Mouse (Mus musculus) embryo, embryonic 10 days (tissue): Measurements from ENCODE around the gene Fsd2.

Source experiments
- DNase-seq: peaks from one replicate; pipeline ENCODE4 v3.0.0-alpha.2; 2015; ENCODE audit warnings: low spot score

Fsd2 gene

DNA sequence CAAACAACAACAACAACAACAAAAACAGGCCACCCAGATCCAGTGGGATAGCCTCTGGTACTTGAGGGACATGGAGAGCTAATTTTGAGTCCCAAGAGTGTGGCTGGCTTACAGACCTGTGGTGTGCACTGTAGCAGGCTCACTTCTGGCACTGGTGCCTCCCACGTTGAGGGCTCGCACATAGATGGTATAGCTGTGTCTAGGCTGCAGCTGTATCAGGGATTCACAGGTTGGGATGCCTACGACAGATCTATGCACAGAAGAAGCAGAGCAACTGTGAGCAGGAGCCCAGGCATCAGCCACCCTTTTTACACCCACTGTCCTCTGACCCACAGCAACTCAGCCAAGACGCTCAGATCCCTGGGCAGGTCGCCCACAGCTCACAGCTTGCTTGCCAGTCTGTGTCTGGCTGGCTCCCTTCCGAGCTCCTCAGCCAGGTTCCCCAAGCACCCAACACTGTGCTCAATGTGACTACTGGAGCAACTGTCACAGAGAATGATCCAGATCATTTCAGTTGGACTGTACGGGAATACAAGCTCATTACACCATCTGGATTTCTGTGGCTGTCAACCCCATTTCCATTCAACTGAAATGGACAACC is 24.7 kb downstream of the Fsd2 start:
- DNase-seq: no peak

DNA sequence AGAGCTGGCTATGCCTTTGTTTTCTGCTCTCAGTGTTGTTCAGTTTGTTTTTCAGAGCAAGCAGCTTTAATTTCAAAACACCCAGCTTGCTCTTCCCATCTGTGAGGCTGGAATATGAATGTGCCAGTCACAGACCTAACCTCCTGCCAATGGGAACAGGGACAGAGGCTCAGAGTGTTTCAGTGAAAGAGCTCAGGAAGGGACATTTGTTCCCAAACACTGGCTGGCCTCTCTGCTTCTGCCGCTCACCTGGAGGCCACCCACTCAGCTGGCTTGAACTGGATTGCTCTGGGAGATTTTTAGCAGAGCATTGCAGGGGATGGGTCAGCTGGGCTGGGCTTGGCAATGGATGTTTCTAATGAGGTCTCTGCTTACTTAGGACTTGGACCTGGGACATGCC is 25.7 kb downstream of the Fsd2 start:
- no peak for DNase-seq

DNA sequence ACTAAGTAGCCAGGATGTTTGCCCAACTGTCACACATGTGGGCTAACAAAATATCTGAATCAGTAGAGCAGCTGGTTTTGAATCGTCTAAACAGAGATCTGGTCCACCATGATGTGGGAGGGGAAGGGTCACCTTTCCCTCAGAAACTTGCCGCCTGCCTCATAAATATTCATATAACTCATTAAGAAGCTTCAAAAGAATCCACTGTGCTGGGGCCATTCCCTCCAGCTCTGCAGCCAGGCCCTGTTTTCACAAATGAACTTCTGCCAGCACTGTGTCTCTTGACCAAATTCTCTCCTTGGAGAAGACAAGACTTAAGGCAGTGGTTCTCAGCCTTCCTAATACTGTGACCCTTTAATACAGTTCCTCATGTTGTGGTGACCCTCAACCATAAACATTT is 27.2 kb downstream of the Fsd2 start:
- DNase-seq: no peak

DNA sequence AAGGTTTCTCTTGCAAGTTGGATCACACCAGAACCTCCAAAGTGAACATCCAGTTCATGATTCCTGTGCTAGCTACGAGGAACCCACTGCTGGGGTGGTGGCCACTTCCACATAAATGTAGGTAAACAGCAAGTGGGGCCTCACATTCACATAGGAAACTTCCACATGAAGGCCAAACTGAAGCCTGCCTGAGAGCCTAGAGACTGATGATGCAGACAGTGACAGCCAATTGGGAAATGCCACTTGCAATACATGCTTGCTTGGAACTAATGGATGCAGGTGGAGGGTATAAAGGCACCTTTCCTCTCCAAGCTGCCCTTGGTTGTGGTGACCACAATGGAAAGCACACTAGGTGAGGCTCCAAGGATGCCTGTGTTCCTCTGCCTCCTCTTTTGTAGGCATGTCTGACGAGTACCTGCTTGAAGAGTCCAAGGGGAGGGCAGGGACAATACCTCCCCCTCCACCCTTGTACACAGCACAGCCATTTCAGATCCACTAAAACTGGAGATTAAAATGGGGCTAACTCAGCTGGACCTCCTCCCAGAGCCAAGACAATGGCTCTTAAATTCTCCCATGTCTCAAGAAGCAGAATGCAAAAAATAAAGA is 28.6 kb downstream of the Fsd2 start:
- DNase-seq: no peak

DNA sequence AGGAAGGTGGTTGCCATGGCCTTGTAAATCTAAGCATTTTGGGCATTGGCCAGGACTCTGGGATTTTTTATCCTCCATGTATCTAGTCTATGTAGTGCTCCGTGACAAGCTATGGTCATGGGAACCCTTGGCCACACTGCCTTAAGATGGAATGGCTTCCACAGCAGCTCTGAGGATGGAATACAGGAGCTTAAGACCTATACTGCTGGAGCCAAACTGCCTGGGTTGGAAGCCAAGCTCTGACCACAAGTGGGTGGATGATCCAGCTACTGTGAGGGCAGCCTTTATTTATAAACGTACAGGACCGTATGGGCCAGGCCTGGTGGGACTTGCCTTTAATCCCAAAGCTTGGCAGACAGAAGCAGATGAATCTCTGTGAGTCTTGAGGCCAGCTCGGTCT is 30.3 kb downstream of the Fsd2 start:
- DNase-seq: no peak

DNA sequence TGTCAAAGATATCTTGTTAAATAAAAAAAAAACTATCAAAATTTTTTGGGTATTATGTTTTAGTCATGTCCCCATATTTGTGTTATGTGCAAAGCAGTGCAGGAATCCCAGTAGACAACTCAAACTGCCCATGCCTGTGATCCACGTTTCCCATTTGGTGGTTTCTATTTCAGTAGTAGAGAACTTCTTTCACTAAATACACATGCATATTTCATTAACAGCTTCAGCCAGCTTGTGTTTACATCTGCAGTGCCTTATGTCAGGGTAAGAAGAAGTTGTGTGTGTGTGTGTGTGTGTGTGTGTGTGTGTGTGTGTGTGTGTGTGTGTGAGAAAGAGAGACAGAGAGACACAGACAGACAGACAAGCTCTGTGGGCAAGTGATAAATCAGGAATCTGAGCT is 35.3 kb downstream of the Fsd2 start:
- no peak for DNase-seq

DNA sequence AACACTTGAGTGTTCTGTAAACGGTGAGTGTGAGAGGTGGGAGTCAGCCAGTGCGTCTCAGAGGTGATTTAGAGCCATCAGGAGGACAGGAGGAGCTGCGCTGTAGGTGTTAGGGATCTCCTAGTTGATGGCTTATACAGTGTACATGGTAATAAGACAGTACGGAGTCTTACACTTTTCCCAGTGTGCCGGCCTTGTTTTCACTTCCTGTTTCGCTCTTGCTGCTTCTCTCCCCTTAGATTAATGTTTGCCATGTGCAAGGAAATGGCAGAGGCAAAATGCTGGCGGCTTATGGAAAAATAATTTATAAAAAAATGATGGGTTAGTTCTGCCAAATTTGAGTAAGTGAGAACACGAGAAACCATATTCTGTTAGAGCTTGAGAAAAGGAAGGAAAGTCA is 37.8 kb downstream of the Fsd2 start:
- DNase-seq: no peak

DNA sequence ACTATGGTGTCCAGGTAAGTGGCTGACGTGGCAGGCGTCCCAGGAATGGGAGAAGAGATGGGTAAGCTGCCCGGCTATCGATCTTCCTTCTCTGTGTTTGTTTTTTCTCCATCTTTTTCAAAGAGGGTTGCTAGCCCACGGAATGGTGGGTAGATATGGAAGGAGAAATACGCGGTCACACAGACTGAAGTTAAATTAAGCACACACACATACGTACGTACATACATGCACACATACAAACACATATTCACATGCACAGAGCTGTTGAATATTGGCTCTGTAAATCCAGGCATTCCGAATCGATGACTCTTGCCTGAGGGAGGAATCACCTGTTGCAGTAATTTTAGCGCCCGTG is 43.1 kb downstream of the Fsd2 start:
- no peak for DNase-seq

DNA sequence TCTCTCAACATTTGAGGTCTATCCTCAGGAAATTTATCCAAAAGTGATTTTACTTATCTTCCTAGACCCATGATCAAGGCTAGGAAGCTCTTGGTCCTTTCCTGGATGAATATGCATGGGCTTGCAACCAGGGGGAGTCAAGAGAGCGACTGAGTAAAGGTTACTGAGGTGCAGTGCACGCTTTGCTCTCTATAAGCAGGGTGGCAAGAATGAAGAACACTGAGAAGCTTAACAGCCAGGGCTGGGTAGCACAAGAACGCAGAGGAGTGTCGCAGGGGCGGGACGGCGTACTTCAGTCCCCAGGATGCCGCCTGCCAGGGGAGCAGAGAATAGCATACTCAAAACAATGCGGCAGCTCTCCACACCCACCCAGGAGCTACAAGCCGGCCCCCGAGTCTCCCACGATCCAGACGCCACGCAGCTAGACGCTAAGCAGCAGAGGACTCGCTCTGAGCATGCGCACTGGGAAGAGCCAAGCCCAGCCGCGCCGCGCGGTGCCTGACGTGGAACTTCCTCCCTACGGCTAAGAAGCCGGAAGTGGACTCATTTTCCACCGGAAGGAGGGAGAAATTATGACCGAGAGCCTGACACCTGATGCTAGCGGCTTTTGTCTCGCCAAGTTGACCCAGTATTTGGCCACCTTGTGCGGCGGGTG is 43.6 kb downstream of the Fsd2 start:
- DNase-seq: peak; percentile 99

DNA sequence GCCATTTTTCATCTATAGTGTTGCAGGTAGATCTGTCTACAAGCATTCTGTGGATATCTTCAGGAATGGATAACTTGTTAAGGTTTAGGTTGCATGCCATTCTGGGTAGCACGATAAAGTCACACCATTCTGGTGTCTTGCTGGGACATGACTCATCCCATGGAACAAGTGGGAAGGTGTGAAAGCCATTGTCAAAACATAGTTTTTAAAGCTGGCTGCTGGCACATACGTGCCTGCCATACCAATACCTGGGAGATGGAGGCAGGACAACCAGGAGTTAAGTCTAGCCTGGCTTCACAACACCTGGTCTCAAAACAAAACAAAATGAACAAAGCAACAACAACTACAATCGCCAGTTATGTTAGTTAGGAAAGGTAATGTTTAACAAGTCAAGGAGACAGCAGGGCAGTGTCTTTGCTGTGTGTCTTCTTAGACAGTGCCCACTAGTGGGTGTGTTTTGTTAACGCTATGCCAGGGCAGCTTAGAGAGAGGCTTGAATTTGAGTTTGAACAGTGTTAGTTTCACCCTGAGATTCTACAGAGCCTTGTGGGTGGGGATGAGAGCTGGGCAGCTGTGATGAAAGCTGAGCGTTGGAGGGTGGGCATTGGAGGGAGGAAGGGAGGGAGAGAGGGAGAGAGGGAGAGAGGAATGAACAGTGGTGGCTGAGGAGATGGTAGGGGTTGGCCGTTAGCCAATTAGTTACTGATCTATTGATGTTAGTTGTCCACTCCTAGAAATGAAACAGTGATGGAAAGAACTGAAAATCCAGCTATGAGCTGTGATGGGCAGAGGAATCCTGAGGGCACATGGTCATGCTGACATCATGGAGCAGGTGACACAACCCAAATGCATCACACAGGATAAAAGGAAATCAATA is 50.4 kb downstream of the Fsd2 start:
- no peak for DNase-seq

DNA sequence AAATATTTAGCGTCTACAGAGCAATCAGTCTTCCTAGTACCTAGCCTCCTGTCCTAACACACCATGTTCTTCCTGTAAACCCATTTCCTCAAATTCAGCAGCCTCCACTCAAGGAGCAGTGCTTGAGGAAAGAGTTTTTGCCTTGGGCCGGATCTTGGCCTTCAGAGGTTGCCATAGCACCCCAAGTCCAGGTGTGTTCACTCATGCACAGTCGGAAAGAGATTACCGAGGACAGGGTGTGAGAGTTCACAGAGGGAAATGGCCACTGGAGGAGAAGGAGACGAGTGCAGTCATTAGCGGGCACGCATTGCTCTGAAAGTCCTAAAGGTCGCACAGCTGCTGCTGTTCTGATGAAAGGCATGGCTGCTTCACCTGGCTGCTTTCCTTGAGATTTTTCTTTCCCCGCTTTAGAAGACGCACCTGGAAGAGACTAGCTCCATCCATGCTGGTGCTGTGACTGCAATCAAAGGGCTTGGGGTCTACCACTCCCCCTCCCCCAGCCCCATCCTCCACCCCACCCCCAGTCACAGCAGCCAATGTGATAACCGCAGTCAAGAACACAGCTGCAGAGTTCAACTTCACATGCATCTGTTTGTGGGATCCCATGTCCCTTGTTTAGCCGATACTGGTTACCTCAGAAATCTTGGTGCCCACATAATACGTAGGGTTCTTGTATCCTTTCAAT is 51.7 kb downstream of the Fsd2 start:
- DNase-seq: no peak

DNA sequence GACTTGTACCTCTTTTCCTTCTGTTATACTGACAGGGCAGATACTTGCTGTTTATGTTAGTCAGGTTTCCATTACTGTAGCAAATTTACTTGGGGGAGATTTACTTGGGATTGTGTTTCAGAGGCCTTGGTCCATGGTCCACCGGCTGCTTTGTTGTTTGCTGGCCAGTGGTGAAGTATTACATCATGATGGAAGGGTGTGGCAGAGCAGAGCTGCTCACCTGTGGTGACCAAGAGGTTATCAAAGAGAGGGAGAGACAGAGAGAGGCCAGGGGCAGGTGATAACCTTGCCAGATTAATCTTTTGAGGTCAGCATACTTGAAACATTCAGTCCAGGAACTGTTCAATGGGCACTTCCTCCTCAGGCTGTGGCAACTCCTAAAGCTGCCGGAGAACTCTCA is 65.7 kb downstream of the Fsd2 start:
- DNase-seq: no peak

DNA sequence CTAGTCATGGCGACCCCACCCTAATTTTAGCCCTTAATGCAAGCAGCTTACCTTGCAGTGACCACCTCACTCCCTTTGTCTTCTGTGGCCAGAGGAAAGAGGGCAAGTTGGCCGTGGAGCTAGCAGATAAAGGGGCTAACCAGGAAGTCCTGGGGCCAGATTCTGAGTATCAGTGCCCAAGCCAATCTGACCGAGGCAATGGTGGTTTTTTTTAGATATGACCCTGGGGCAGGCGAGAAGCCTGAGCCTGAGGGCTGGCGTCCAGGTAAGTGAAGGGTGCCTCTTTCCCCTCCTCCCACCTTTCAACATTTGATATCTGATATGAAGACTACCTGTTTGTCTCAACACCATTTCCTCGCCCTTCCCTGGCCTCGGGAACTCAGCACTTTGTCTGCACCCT is 68.6 kb downstream of the Fsd2 start, which contains the start of gene BC048679:
TSS of gene BC048679 (minus strand) at position 101 of the 400 bp plus-strand sequence.
- DNase-seq: no peak

DNA sequence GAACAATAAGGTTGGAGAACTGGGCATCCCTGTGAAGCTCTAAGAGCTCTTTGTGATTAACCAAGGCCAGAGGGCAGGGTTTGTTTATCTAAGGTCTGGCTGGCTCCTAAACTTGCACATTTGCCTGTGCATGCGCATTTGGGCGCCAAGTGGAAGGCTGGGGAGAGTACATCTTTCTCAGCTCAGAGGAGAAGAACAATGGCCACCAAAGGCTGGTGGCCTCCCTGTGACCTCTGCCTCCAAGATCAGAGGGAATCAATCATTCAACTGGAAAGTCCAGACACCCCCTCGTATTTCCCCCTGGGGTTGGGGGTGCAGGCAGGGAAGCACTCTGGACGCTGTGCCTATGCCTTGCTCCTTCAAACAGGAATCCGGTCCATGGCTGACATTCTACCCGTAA is 69.6 kb downstream of the Fsd2 start:
- peak; percentile 75 for DNase-seq

DNA sequence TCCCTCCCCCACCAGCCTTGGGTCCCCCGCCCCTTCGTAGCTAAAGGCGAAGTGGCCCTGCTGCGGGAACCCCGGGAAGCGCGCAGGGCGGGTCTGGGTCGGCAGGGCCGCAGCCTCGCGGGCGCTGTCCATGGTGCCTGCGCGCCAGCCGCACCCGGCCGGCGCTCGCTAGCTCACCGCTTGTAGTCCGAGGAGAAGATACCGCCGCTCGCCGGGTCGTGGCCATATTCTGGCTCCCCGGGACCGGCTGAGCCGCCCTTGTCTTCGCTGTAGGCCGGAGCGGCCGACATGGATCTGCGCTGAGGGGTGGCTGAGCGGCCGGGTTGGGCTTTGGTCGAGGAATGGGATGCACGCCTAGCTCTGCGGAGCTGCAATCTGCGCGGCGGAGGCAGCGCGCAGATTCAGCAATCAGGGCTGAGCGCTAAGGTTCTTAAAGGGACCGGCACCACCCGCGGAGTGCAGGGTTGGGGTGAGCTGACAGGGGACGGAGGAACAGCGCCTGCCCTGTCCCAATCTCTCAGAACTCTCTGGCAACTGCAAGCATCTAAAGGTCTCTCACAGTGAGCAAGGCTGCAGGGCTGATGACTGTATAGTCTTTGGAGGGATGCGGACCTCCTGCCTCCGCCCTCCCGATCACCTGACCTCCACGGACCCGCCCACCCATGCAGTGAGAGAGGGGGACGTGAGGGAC is 73.3 kb downstream of the Fsd2 start, which contains the start of gene Ap3b2:
TSS of gene Ap3b2 (minus strand) at position 595 of the 691 bp plus-strand sequence.
- peak; percentile 77 for DNase-seq

DNA sequence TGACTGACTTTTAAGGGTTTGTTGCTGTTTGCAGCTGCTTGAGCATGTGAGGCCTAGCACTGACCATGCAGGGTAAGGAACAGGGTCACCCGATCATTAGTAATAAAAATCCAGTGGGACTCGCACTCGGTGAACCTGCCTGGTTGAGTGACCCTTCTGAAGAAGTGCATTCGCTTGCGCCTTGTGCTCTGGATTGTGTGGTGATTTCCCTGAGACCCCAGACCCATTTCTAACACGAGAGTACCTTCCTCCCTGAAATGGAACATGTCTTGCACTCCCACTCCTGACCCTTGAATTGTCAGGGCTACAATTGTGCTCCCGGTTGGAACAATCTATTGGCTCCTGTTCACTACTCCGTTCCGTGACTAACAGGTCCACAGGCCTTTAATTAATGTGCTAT is 74.1 kb downstream of the Fsd2 start:
- no peak for DNase-seq

DNA sequence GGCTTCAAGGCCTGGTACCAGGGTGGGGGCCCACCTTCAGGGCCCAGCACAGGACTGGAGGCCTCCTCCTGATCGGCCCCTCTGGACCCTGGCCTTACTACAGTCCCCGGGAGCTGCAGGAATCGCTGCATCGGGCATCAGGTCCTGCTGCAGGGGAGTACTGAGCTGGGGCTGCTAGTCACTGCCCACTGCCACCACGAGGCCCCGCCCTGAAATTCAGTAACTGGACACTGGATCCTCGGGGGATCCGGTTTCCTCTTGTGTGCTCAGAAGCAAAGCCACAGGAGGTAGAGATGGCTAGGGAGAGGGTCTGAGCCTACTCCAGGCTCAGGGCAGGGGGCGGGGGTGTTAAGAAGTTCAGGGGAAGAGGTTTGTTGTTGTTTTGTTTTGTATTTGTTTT is 77.1 kb downstream of the Fsd2 start:
- DNase-seq: peak; percentile 65
